12 mouse cellular contexts compared by ENCODE assay signal in genomic region chr7:142134206-142134995, GRCm38 (mm10). TPM values are rescaled to one million over a fixed set of nuclear protein-coding genes. Genes with fewer than 3 reads are reported as not detected.
DNase-seq lines count a peak whose midpoint lies in the region; ATAC-seq and TF ChIP-seq lines count a peak whose summit lies in the region.
"Had no signal": no experiment of that assay in that cellular context is flagged by ENCODE, and none has a peak within 500 bp of the region (broad histone marks: within the 10 kb centered on the region; RNA-seq: fewer than 3 reads in every experiment).

No protein-coding gene starts in this region.

- peak; percentile 25 for TF ChIP-seq RAD21 in MEL (IDR thresholded peaks at IDR 0.05; ENCODE audit: low read depth, low read length)

- TF ChIP-seq POLR2A in MEL (IDR thresholded peaks at IDR 0.05; ENCODE audit: control insufficient read depth in 1 of 2, insufficient read depth in 1 of 2, low read depth in 1 of 2, low read length in 2 of 2, poor library complexity in 1 of 2): no peak

- H3K27me3 ChIP-seq in intestine, postnatal 0 days (replicated peaks; ENCODE audit: control insufficient read depth, insufficient read depth, low read length): no peaks in the 10 kb centered on the region
- no peaks in the 10 kb centered on the region for H3K27me3 ChIP-seq in intestine, embryonic 16.5 days (replicated peaks; ENCODE audit: control insufficient read depth, insufficient read depth, low read length)
- peaks cover 0 to 2% of the 10 kb centered on the region in 2 experiments; a peak in 2 of 4 replicates for H3K27me3 ChIP-seq in MEL (ENCODE audit: control insufficient read depth in 1 of 2, insufficient read depth in 2 of 2, low read length in 2 of 2)

- no peaks in the 10 kb centered on the region for H3K4me1 ChIP-seq in intestine, postnatal 0 days (replicated peaks; ENCODE audit: control insufficient read depth, insufficient read depth, low read length)
- no peaks in the 10 kb centered on the region for H3K4me1 ChIP-seq in intestine, embryonic 16.5 days (ENCODE audit: control insufficient read depth, insufficient read depth, low read length)
- H3K4me1 ChIP-seq in MEL (ENCODE audit: control insufficient read depth in 1 of 2, insufficient read depth in 2 of 2, low read length in 2 of 2): no peaks in the 10 kb centered on the region

- H3K4me3 ChIP-seq in intestine, postnatal 0 days (ENCODE audit: low read depth, low read length): no peak overlapping the region
- no peak overlapping the region for H3K4me3 ChIP-seq in intestine, embryonic 16.5 days (ENCODE audit: low read length)
- no peak overlapping the region for H3K4me3 ChIP-seq in MEL (ENCODE audit: control insufficient read depth in 1 of 2, insufficient read depth in 1 of 2, low read depth in 2 of 2, low read length in 2 of 2)

- intact Hi-C loops in left cerebral cortex, postnatal 14 days (cut with DNase I): no loop called here

- peak; percentile 63 for TF ChIP-seq CTCF in intestine, postnatal 0 days (IDR thresholded peaks at IDR 0.05; ENCODE audit: low read depth)
- TF ChIP-seq CTCF in MEL (IDR thresholded peaks at IDR 0.05 in 2 of 3, conservative IDR thresholded peaks at IDR 0.05 in 1 of 3; ENCODE audit: control insufficient read depth in 1 of 3, insufficient read depth in 1 of 3, low read depth in 2 of 3, low read length in 3 of 3, poor library complexity in 1 of 3, severe bottlenecking in 1 of 3): peak in 2 of 3 experiments; percentile 31 to 44; a peak in 4 of 6 replicates

- no peaks in the 10 kb centered on the region for H3K9me3 ChIP-seq in intestine, postnatal 0 days (ENCODE audit: control insufficient read depth)
- no peaks in the 10 kb centered on the region for H3K9me3 ChIP-seq in intestine, embryonic 16.5 days (ENCODE audit: control insufficient read depth, low read length)
- no peaks in the 10 kb centered on the region for H3K9me3 ChIP-seq in MEL (replicated peaks; ENCODE audit: insufficient read depth, low read length)

- H3K27ac ChIP-seq in intestine, postnatal 0 days (ENCODE audit: low read depth, low read length): no peak overlapping the region
- no peak overlapping the region for H3K27ac ChIP-seq in intestine, embryonic 16.5 days (ENCODE audit: low read length)
- H3K27ac ChIP-seq in MEL (ENCODE audit: control insufficient read depth, low read depth, low read length): no peak overlapping the region
- H3K27ac ChIP-seq: macrophage had no signal

- WGBS in intestine, postnatal 0 days: 50% methylated on average over 4 of the region's 4 CpGs
- WGBS in intestine, embryonic 16.5 days: 43% methylated on average over 4 of the region's 4 CpGs

- ATAC-seq in intestine, postnatal 0 days: peak; percentile 13; the same call in 1 of the 2 replicates
- ATAC-seq in intestine, embryonic 16.5 days: no peak
- ATAC-seq: activated CD4-positive, CD25-positive, alpha-beta regulatory T cell, adult 4 months had no signal

- no peak overlapping the region for H3K9ac ChIP-seq in intestine, postnatal 0 days (ENCODE audit: low read depth, low read length)
- no peak overlapping the region for H3K9ac ChIP-seq in intestine, embryonic 16.5 days (ENCODE audit: low read depth, low read length)
- H3K9ac ChIP-seq in MEL (ENCODE audit: control insufficient read depth, low read depth, low read length, poor library complexity, severe bottlenecking): no peak overlapping the region

- H3K79me2 ChIP-seq in MEL (ENCODE audit: control insufficient read depth, insufficient read depth, low read length, poor library complexity): no peaks in the 10 kb centered on the region

- DNase-seq in MEL (ENCODE audit: low read depth, low spot score): no peak
- peak; percentile 32 for DNase-seq in brain, adult 2 months (ENCODE audit: low read depth, low spot score)
- peak; percentile 26 to 45 for DNase-seq in left cerebral cortex, postnatal 14 days (ENCODE audit: low spot score in 2 of 2)
- no peak for DNase-seq in adrenal gland, adult 18-20 months (ENCODE audit: low spot score in 2 of 2)
- no peak for DNase-seq in ovary, postnatal 10 days (ENCODE audit: low spot score)
- DNase-seq in T-cell, adult 2 months (ENCODE audit: low spot score): no peak
- DNase-seq: spleen, adult 18-20 months had no signal

- TF ChIP-seq EP300 in MEL (IDR thresholded peaks at IDR 0.05; ENCODE audit: low read depth in 1 of 2, low read length in 2 of 2): no peak

- no peaks in the 10 kb centered on the region for H3K36me3 ChIP-seq in intestine, postnatal 0 days (ENCODE audit: control insufficient read depth, insufficient read depth)
- H3K36me3 ChIP-seq in intestine, embryonic 16.5 days (ENCODE audit: control insufficient read depth, insufficient read depth, low read length): no peaks in the 10 kb centered on the region
- no peaks in the 10 kb centered on the region for H3K36me3 ChIP-seq in MEL (ENCODE audit: control insufficient read depth in 1 of 2, insufficient read depth in 2 of 2, low read length in 2 of 2)

- no peak overlapping the region for H3K4me2 ChIP-seq in intestine, postnatal 0 days (replicated peaks; ENCODE audit: low read depth)
- H3K4me2 ChIP-seq in intestine, embryonic 16.5 days (ENCODE audit: low read depth, low read length): no peak overlapping the region

TF ChIP-seq in MEL, 35 proteins besides CTCF, POLR2A, EP300 and RAD21:
- no peak for TF ChIP-seq SIN3A (IDR thresholded peaks at IDR 0.05; ENCODE audit: low read length)

RNA-seq across cellular contexts. Expression of gene Gm39115, which starts 1.4 kb away (rescaled TPM):
- polyA plus RNA-seq in intestine, postnatal 0 days (2015; fragmentation: Nextera tagmentation; extraction: Ambion mirVana): not detected in 2 replicates
- polyA plus RNA-seq in intestine, embryonic 16.5 days (2015; fragmentation: Nextera tagmentation; extraction: Ambion mirVana): not detected in 2 replicates
- not detected in 2 replicates for total RNA-seq in MEL (2012; rRNA removed)
- not detected for polyA plus RNA-seq in MEL (2012; ENCODE audit: insufficient read depth in 1 of 2, insufficient read length in 2 of 2, low read depth in 1 of 2, low replicate concordance in 2 of 2, missing spikeins in 1 of 2)
- not detected for total RNA-seq in left cerebral cortex, postnatal 14 days (2021)
- total RNA-seq in adrenal gland, adult 18-20 months (2021): not detected
- polyA plus RNA-seq: activated CD4-positive, CD25-positive, alpha-beta regulatory T cell, adult 4 months; large intestine, adult 2 months; macrophage had no signal

RNA-seq across cellular contexts. Expression of gene Gm45337, which starts 10.0 kb away (rescaled TPM):
- polyA plus RNA-seq in intestine, postnatal 0 days (2015; fragmentation: Nextera tagmentation; extraction: Ambion mirVana): not detected in 2 replicates
- polyA plus RNA-seq in intestine, embryonic 16.5 days (2015; fragmentation: Nextera tagmentation; extraction: Ambion mirVana): not detected in 2 replicates
- total RNA-seq in MEL (2012; rRNA removed): not detected in 2 replicates
- not detected for polyA plus RNA-seq in MEL (2012; ENCODE audit: insufficient read depth in 1 of 2, insufficient read length in 2 of 2, low read depth in 1 of 2, low replicate concordance in 2 of 2, missing spikeins in 1 of 2)
- not detected for total RNA-seq in left cerebral cortex, postnatal 14 days (2021)
- not detected for total RNA-seq in adrenal gland, adult 18-20 months (2021)
- polyA plus RNA-seq: activated CD4-positive, CD25-positive, alpha-beta regulatory T cell, adult 4 months; large intestine, adult 2 months; macrophage had no signal

RNA-seq across cellular contexts. Expression of gene Gm45618, which starts 13.9 kb away (rescaled TPM):
- not detected in 2 replicates for polyA plus RNA-seq in intestine, postnatal 0 days (2015; fragmentation: Nextera tagmentation; extraction: Ambion mirVana)
- polyA plus RNA-seq in intestine, embryonic 16.5 days (2015; fragmentation: Nextera tagmentation; extraction: Ambion mirVana): not detected in 2 replicates
- not detected in 2 replicates for total RNA-seq in MEL (2012; rRNA removed)
- polyA plus RNA-seq in MEL (2012; ENCODE audit: insufficient read depth in 1 of 2, insufficient read length in 2 of 2, low read depth in 1 of 2, low replicate concordance in 2 of 2, missing spikeins in 1 of 2): not detected
- total RNA-seq in left cerebral cortex, postnatal 14 days (2021): not detected
- total RNA-seq in adrenal gland, adult 18-20 months (2021): not detected
- polyA plus RNA-seq: activated CD4-positive, CD25-positive, alpha-beta regulatory T cell, adult 4 months; large intestine, adult 2 months; macrophage had no signal

RNA-seq across cellular contexts. Expression of gene Gm29735, which starts 22.5 kb away (rescaled TPM):
- not detected in 2 replicates for polyA plus RNA-seq in intestine, postnatal 0 days (2015; fragmentation: Nextera tagmentation; extraction: Ambion mirVana)
- not detected in 2 replicates for polyA plus RNA-seq in intestine, embryonic 16.5 days (2015; fragmentation: Nextera tagmentation; extraction: Ambion mirVana)
- not detected in 2 replicates for total RNA-seq in MEL (2012; rRNA removed)
- polyA plus RNA-seq in MEL (2012; ENCODE audit: insufficient read depth in 1 of 2, insufficient read length in 2 of 2, low read depth in 1 of 2, low replicate concordance in 2 of 2, missing spikeins in 1 of 2): not detected
- total RNA-seq in left cerebral cortex, postnatal 14 days (2021): not detected
- total RNA-seq in adrenal gland, adult 18-20 months (2021): not detected
- polyA plus RNA-seq: activated CD4-positive, CD25-positive, alpha-beta regulatory T cell, adult 4 months; large intestine, adult 2 months; macrophage had no signal

RNA-seq across cellular contexts. Expression of gene Gm4553, which starts 31.1 kb away (rescaled TPM):
- not detected in 2 replicates for polyA plus RNA-seq in intestine, postnatal 0 days (2015; fragmentation: Nextera tagmentation; extraction: Ambion mirVana)
- not detected in 2 replicates for polyA plus RNA-seq in intestine, embryonic 16.5 days (2015; fragmentation: Nextera tagmentation; extraction: Ambion mirVana)
- total RNA-seq in MEL (2012; rRNA removed): not detected in 2 replicates
- polyA plus RNA-seq in MEL (2012; ENCODE audit: insufficient read depth in 1 of 2, insufficient read length in 2 of 2, low read depth in 1 of 2, low replicate concordance in 2 of 2, missing spikeins in 1 of 2): not detected
- not detected for total RNA-seq in left cerebral cortex, postnatal 14 days (2021)
- total RNA-seq in adrenal gland, adult 18-20 months (2021): not detected
- polyA plus RNA-seq: activated CD4-positive, CD25-positive, alpha-beta regulatory T cell, adult 4 months; large intestine, adult 2 months; macrophage had no signal

Comparison
In these comparisons a context has a peak if more than half of its experiments do, and no peak if none do; other contexts are left out.
1. DNase-seq: peak in brain, adult 2 months (single experiment) and left cerebral cortex, postnatal 14 days (2 of 2); none in MEL (single experiment), adrenal gland, adult 18-20 months (0 of 2), ovary, postnatal 10 days (single experiment) and T-cell, adult 2 months (single experiment).